Mouse (Mus musculus) mouse embryonic stem cell (cell line): ENCODE data around the gene Rtca.

ENCODE experiments used
- in situ Hi-C, 2 experiments: fragments of 300-500 bp; cut with MboI; formaldehyde crosslinking; loops; 1 replicate in 1 of 2; 3 replicates in 1 of 2; pipeline ENCODE4 v1.14.3; 2019 to 2020; ENCODE audit warnings: low sequenced_read_pairs in 2 of 2, low pct_unique_long_range_greater_than_20kb in 1 of 2, mixed read lengths in 1 of 2; ENCODE audit not compliant: unreplicated experiment in 1 of 2

Rtca gene

DNA sequence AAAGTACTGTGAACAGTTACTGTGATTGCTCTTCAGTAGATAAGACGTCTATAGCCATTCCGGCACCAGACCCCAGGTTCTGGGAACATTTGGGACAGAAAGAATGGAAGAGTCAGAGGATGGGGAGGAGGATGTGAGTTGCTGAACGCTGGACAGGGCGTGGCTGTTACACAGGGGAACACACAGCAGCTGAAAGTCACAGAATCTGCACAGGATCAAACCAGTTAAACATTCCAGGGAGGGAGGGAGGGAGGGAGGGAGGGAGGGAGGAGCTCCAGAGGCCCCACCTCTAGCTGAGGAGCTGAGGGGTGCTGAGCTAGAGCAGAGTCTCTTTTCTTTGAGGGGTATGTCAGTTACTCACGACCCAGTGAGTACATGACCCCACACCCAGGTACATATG is 27.1 kb downstream of the Rtca start:
- in situ Hi-C loops, result no loop called here

DNA sequence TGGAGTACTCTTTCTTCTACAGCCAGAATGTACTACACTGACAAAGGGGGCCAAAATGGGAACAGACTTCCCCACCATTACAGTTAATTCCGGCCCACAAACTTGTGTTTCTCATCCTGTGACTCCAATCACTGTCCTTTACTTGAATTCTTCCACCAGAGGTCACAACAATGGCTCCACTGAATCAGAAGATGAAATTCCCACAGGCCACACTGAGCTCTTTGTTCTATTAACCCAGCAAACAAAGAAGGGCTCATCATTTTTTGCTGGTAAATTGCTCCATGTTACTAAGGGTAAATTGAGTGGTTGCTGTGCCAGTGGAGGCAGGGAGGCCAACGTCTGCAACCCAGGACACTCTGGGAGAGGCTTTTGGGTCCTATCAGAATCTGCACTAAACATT is 27.9 kb downstream of the Rtca start:
- in situ Hi-C loops, result no loop called here

DNA sequence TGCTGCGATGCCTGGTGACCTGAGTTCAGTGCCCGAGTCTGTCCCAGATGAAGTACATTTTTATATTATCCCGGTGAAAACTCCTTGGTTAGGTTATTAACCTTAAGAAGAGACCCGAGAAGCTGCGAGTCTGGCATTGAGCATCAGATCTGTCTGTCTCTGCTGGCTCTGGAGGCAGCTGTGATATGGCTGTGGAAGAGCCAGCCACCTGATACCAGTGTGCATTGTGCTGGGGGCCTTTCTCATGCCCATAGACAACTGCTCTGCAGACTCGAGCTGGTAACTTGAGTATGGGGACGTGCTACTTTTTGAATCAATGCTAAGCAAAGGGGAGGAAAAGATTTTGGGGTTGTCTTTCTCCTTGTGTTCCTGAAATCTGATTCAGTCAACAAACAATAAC is 30.7 kb downstream of the Rtca start:
- in situ Hi-C loops, result no loop called here

DNA sequence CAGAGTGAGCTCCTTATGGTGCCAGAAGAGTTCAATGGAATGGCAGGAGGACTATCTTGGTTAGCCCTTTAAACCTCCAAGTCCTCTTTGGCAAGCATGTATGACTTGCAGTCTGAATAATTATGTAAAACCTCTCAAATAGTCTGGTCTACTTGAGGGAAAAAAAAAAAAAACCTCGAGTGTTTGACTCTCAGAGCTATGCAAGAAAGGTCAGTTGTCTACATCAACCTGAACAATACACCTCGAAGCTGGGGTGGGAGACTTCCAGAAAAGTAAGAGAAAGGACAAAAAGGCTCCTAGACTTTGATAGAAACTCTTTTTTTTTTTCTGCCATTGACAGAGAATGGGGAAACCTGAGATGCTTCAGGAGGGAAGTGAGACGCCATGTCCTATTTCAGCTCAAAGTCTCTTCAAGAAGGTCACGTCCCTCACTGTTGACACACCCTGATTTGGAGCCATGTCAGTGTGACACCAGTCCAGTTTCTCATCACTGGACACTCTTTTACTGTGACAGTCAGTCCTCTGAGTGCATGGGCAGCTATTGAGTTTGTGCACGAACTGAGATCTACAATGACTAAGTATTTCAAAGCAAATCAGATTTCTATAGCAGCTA is 31.2 kb downstream of the Rtca start:
- in situ Hi-C loops, result no loop called here

DNA sequence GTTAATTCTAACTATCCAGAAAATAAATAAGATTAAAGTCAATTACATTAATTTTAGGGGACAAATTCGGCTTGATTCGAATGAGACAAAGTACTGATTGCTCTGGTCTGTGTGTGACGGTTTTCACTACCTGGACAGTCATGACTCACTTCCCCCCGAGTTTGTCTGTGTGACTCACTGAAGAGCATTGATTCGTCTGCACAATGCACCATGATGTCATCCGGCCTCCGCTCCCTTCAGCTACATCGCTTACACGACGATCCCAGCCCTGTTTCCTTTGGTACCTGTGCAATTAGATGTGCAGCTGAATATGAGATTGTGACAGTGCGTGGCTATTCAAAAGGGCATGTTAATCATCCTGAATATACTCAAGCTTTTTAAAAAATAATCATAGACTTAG is 33.4 kb downstream of the Rtca start:
- in situ Hi-C loops, result no loop called here

DNA sequence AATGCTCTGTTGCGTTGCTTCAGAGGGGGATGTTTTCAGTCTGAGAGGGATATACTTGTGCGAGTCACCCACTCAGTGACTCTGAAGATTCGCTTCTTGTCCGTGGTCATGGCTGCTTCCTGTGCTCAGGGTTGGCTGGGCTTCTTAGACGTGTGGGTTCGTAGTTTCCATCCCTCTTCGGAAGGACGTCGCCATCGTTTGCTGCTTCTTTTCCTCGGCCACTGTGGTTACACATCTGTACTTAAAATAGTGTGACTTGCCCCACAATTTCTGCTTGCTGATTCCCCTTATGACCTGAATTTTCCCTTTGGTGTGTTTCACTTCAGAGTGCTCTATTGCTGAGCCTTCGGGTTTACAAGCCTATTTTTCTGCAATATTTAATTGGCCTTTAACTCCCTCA is 42.3 kb downstream of the Rtca start:
- in situ Hi-C loops, result no loop called here

DNA sequence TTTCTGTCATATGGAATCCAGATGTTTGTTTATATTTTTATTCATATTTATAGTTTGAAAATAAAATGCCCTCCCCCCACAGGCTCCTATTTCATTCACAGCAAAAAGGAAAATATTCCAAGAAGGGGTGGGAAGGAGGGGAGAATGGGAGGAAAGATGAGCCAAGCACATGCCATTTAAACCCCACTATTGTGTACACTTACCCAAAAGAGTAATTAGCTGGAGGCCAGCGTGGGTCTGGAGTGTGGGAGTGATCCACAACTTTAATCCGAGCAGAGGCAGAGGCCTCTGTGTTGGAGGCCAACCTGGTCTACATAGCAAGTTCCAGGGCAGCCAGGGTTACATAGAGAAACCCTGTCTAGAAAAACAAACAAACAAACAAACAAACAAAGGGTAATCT is 43.7 kb downstream of the Rtca start:
- in situ Hi-C loops, result no loop called here

DNA sequence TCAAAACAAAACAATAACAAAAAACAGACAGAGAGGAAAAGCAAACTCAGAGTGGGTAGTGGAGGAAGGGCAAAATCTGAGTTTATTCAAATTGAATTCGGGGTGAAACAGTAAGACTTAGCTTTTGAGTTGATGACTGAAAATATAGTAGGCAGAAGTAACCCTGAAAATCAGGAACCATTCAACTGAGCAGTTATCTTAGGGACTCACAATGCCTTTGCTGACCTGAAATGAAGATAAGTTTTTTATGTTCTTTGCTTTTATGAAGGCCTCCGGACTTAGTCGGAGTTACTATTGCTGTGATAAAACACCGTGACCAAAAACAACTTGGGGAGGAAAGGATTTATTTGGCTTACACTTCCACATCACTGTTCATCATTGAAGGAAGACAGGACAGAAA is 47.0 kb downstream of the Rtca start:
- in situ Hi-C loops, result no loop called here

DNA sequence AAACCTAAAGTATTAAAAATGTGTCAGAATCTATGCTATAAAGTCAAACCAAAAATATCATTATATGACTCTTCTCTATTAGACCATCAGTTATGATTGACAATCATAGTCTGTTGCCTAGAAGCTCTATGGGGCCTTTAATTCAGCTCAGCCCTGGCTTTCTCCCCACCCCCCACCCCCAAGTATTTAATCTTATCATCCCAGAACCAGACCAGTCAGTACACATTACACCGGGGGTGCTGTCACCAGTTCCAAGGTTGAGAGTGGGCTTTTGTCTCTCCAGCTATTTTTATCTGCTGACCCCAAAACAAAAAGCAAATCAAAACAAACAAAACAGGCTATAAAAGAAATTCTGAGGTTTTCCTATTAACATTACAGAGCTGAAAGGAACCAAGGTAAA is 53.5 kb downstream of the Rtca start:
- in situ Hi-C loops, result no loop called here

DNA sequence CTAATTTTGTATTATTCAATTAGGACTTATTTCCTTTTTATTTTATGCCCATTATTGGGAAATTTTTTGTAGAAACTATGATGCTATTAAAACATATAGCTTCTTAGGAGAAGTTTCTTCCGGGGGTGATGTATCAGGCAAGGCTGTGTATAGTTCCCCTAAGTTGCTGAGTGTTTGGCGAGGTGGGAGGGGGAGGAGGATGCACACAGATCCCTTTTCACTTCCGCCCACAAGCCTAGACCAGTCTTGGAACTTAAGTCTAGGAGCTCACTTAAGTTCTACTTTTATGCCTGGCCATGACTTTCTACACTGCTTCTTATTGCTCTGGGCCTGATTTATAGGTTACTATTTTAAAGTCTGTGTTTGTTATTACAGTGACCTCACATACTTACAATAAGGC is 57.3 kb downstream of the Rtca start:
- in situ Hi-C loops, result no loop called here

DNA sequence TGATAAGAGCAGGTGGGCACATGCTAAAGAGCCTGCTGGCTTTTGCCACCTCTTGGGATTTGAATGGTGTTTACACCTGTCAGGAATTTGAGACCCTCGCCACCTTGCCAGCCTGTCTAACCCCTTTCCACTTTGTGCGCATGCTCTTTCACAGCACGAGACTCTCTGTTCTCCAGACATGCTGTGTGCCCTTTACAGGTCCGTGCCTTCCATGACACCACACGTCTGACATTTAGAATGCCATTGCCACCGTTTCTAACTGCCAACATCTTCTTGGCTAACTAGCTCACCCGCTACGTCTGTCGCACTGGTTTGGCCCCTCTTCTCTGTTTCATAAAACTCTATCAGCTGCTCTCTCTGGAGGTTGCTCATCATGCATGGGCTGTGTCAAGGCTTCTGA is 63.7 kb downstream of the Rtca start:
- in situ Hi-C loops, result no loop called here

DNA sequence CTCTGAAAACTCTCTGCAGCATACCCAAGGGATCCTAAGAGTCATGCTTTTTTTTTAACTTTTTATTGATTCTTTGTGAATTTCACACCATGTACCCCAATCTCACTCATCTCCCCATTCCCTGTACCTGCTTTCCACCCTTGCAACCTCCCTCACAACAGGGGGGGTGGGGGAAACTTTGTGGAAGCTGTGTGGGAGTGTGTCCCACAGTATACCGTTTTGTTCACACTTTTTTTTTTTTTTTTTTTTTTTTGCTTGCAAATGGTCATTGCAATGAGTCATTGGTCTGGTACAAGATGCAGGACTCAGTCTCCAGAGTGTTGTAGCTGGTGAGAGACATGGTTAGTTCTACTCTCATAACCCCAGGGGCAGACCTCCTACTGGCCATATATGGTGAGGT is 65.2 kb downstream of the Rtca start:
- in situ Hi-C loops, result no loop called here

DNA sequence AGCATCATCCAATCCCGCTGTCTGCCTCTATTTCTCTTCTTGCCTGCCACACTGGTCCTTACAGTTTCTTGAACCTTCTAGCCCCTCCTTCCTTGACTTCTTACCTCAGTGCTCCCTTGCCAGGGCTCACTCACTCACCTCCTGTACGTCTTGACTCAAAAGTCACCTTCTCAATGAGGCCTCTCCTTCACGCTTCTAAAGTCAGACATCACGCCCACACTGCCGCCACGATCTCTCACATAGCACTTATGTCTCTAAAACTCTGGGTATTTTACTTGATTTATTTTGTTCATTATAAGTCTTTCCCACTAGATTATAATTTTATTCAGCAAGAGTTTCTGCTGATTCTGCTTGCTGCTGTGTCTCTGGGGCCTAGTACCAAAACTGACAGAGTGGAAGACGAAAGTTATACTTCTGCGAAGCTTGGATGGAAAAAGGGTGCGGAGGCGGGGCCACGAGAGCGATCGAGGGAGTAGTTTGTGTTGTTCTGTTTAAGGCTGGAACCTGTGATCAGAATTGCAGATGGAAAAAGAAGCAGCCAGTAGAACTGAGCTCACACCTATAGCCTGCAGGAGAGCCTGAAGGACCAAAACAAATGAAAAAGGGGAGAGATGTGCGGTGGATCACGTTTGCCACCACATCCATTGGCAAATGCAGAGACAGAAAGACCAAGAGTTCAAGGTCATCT is 66.3 kb downstream of the Rtca start:
- in situ Hi-C loops, result no loop called here

DNA sequence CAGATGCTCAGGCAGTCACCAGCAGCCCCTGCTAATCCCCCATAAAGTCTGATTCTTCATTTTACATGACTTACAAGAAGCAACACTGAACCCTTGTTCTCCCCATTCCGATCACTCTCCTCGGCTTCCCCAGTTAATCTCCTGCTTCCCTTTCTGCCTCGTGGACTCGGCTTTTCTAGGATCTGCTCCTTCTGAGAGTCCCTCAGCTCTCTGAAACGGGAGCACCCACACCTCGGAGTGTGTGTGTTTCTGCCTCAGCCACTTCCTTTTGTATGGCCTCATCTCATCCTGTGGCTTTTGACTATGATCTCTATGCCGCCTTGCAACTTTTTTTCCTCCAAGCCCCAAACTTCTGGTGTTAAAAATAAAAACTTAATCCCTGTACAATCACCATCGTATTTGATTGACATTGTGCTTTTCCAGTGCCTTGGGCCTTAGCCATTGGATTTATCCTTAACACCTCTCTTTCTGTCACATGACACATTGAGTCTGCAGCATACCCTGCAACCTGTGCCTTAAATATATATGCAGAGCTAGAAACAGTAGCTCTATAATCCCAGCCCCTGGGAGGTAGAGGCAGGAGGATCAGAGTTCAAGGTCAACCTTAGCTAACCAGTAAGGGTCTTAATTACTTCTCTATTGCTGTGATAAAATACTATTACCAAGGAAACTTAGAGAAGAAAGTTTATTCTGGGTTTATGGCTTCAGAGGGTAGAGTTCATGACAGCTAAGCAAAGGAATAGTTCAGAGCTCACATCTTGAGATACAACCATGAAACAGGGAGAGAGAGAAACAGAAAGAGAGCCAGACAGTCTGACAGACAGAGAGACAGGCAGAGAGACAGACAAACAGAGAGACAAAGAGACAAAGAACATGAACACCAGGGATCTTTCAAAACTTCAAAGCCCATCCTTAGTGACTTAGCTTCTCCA is 67.7 kb downstream of the Rtca start:
- in situ Hi-C loops, result no loop called here
